Mouse (Mus musculus) forebrain, postnatal 0 days (tissue): Measurements from ENCODE around the gene 1110059E24Rik. TPM values are rescaled to one million over a fixed set of nuclear protein-coding genes. Genes with fewer than 3 reads are reported as not detected.

ENCODE experiments used
- ATAC-seq: fragments of 200-750 bp; cut with Nextera tagmentation; 2 replicates; pipeline ENCODE4 v1.8.0; 2017; ENCODE audit warnings: mild to moderate bottlenecking, moderate library complexity
- DNase-seq: peaks from one replicate; pipeline ENCODE4 v3.0.0-alpha.2; 2015
- H3K27ac ChIP-seq: fragments of 300-500 bp; sonication (generic); 2 replicates; pipeline ENCODE4 v1.5.1; 2014; ENCODE audit warnings: low read depth, mild to moderate bottlenecking, antibody characterized with exemption, low read length, moderate library complexity, mixed read lengths
- H3K27me3 ChIP-seq: fragments of 300-500 bp; sonication (generic); 2 replicates; pipeline ENCODE4 v1.6.1; 2014; ENCODE audit warnings: mild to moderate bottlenecking, low read length, mixed read lengths; ENCODE audit not compliant: insufficient read depth
- H3K36me3 ChIP-seq: fragments of 300-500 bp; sonication (generic); 2 replicates; pipeline ENCODE4 v1.6.1; 2014; ENCODE audit warnings: mild to moderate bottlenecking, moderate library complexity; ENCODE audit not compliant: insufficient read depth
- H3K4me1 ChIP-seq: fragments of 300-500 bp; sonication (generic); 2 replicates; pipeline ENCODE4 v1.6.1; 2014; ENCODE audit warnings: antibody characterized with exemption; ENCODE audit not compliant: insufficient read depth
- H3K4me2 ChIP-seq: fragments of 300-500 bp; sonication (generic); 2 replicates; pipeline ENCODE4 v1.6.1; 2014; ENCODE audit warnings: low read depth, mild to moderate bottlenecking, moderate library complexity
- H3K4me3 ChIP-seq: fragments of 300-500 bp; sonication (generic); 2 replicates; pipeline ENCODE4 v1.5.1; 2014; ENCODE audit warnings: low read depth, low read length, mixed read lengths
- H3K9ac ChIP-seq: fragments of 300-500 bp; sonication (generic); 2 replicates; pipeline ENCODE4 v1.6.1; 2014; ENCODE audit warnings: mild to moderate bottlenecking
- H3K9me3 ChIP-seq: fragments of 300-500 bp; sonication (generic); 2 replicates; pipeline ENCODE4 v1.6.1; 2016; ENCODE audit warnings: low read length
- CTCF ChIP-seq: sonication (generic); IDR thresholded peaks from 2 replicates; pipeline ENCODE4 v1.5.1; 2016; ENCODE audit warnings: antibody characterized with exemption, control low read depth, low read depth
- WGBS: fragments of 180-500 bp; shearing (Covaris S2); extraction: QIAGEN DNeasy Blood & Tissue Kit; methylation state at CpG from one replicate; pipeline ENCODE4 v1.1.7; 2014; 5-methylcytosine and 5-hydroxymethylcytosine counted together
- polyA plus RNA-seq: library from polyadenylated mRNA; unstranded; fragments of >200 nt; fragmentation: Nextera tagmentation; extraction: Ambion mirVana; gene quantifications from 2 replicates; pipeline ENCODE4 v1.2.1, GENCODE M21; 2015
- total RNA-seq: library from RNA; depleted of rRNA; stranded (reverse); fragments of >200 nt; gene quantifications from 2 replicates; pipeline ENCODE4 v1.2.3, GENCODE M21; 2014

The 1110059E24Rik gene
- total and polyA plus RNA-seq, 2 experiments from 2014 or later: 45.8 to 56.9 TPM

DNA sequence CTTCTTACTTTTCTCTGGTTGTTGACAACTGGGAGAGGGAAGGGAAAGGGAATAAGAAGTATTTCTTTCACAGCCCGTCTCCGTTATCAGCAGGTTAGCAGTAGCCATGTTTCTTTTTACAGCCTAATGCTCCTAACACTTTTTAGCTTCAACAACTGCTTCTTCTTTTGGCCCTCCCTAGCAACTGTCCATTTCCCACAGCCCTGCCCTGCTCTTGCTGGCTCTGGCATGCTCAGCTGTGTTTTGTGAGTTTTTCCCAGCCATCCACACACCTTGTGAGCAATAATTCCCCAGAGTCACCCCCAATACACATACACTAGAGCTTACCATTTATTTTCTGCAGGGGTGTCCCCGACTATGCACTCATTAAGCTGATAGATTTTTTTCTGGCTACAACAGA lies 75.3 kb downstream of the 1110059E24Rik start:
- DNase-seq: no peak
- WGBS: 53% methylated on average over 3 of the region's 3 CpGs
- no peaks in the 10 kb centered on the region for H3K36me3 ChIP-seq

DNA sequence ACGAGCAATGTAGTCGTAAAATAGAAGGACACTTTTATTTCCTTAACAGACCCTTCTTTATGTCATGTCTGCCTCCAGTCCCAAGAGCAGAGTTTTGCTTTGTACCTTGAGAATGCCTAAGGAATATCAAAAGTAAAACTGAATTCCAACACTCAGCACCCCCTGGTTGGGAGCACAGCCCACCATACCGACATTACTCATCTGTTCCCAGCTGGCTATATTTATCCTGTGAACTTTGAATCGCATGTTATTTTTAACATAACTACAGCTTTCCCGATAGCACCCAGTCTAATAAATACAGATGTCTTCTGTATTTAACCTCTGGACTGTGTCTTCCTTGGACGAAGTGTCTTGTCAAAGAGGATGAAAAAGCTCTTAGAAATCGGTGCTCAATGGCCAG lies 80.8 kb downstream of the 1110059E24Rik start:
- Histone ChIP-seq H3K9ac (no peak overlapping the region), H3K36me3 (no peaks in the 10 kb centered on the region), H3K9me3 (no peaks in the 10 kb centered on the region), H3K4me2 (no peak overlapping the region), H3K4me1 (no peaks in the 10 kb centered on the region), H3K27ac (no peak overlapping the region), H3K27me3 (no peaks in the 10 kb centered on the region), H3K4me3 (no peak overlapping the region)
- DNase-seq (no peak), ATAC-seq (no peak)
- no peak for TF ChIP-seq CTCF
- WGBS: 76% methylated on average over 7 of the region's 7 CpGs

More for the DNA sequence above, 75.3 kb downstream of the 1110059E24Rik start:
- Histone ChIP-seq H3K4me2 (no peak overlapping the region), H3K27me3 (no peaks in the 10 kb centered on the region), H3K4me3 (no peak overlapping the region), H3K4me1 (no peaks in the 10 kb centered on the region), H3K9me3 (no peaks in the 10 kb centered on the region), H3K27ac (no peak overlapping the region), H3K9ac (no peak overlapping the region)
- no peak for ATAC-seq
- TF ChIP-seq CTCF: no peak

DNA sequence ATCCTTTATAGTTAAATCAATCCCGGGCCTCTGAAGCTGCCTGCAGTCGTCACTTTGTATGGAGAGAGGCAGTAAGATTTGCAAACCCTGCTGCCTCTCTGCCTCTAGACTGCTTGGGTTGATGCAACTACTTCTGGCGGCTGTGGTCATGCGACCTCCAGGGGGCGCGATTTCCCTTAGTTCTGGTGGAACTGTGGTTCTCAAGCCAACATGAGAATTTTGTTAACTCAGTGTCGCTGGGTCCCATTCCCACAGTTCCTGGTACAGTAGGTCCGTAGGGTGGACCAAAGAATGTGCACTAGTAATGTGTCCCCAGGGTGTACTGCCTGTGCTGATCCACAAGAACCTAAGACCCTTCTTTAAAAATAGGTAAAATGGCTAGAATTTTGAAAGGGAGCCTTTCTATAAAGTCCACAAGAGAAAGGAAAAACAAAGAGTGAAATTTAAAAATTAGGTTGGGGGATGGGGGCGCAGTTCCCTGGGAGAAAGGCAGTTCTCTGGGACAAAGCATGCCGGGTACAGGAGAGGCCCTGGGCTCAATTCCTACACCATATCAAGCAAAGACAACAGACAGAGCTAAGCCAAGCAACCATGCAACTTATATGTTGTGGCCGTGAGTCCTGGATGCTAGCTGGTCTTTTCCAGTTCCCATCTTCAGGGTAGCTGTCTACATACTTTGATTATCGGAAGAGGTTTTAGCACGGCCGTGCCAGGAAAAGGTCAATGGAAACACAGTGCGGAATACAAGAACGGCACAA lies 81.4 kb downstream of the 1110059E24Rik start:
- Histone ChIP-seq H3K9ac (no peak overlapping the region), H3K36me3 (no peaks in the 10 kb centered on the region), H3K4me3 (no peak overlapping the region), H3K27ac (no peak overlapping the region), H3K4me1 (no peaks in the 10 kb centered on the region), H3K27me3 (no peaks in the 10 kb centered on the region), H3K4me2 (no peak overlapping the region), H3K9me3 (no peaks in the 10 kb centered on the region)
- DNase-seq (peak; percentile 83), ATAC-seq (peak; percentile 77)
- 47% methylated on average over 16 of the region's 16 CpGs for WGBS
- TF ChIP-seq CTCF: peak; percentile 81

DNA sequence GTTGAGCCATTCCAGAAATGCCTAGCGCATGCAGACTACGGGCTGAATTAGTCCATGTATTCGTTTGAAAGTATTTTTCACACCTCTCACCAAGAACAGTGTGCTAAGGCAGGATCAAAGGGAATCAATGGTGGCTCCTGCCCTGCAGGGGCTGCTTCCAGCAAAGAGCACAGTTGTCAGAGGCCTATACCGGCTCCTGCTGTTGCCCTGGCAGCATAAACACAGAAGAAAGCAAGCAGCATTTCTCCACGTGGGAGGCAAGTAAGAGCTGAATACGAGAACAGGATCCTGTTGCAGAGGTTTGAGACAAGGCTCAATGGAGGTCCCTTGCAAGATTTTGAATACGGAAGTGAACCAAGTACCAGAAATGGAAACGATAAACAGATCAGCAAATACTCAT lies 82.0 kb downstream of the 1110059E24Rik start:
- H3K4me3 ChIP-seq: no peak overlapping the region
- no peak overlapping the region for H3K9ac ChIP-seq
- no peaks in the 10 kb centered on the region for H3K9me3 ChIP-seq
- no peaks in the 10 kb centered on the region for H3K36me3 ChIP-seq
- H3K4me1 ChIP-seq: no peaks in the 10 kb centered on the region
- no peak overlapping the region for H3K27ac ChIP-seq
- 44% methylated on average over 8 of the region's 8 CpGs for WGBS
- no peak overlapping the region for H3K4me2 ChIP-seq
- ATAC-seq (peak; percentile 56), DNase-seq (peak; percentile 28)
- TF ChIP-seq CTCF: no peak
- no peaks in the 10 kb centered on the region for H3K27me3 ChIP-seq

DNA sequence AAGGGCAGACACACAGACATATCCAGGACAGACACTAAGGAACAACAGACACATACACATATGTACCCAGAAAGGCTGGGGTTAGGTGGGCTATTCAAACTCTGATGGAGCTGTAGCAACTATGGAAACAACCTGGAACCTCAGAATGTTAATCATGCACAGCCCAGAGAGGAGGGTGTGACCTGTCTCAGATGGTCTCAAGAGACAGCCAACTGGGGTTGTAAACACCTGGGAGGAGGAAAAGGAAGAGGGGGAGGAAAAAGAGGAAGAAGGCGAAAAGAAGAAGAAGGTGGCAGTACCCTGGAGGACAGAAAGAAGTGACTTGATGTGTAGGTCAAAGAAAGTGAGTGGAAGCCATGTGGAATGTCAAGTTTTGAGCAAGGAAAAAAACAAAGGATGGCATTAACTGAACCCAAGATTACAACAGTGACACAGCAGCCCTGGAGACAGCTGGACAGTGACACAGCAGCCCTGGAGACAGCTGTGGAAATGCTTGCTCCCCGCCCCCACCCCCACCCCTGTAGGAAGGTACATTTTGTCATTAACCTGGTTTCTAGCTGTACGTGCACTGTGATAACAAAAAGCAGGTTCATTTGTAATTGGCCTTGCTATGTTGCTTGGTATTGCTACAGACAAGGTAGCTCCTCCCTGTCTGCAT lies 84.1 kb downstream of the 1110059E24Rik start:
- H3K27ac ChIP-seq: no peak overlapping the region
- H3K4me1 ChIP-seq: no peaks in the 10 kb centered on the region
- H3K9me3 ChIP-seq: no peaks in the 10 kb centered on the region
- no peaks in the 10 kb centered on the region for H3K36me3 ChIP-seq
- H3K27me3 ChIP-seq: no peaks in the 10 kb centered on the region
- ATAC-seq (no peak), DNase-seq (no peak)
- TF ChIP-seq CTCF: no peak
- no peak overlapping the region for H3K4me2 ChIP-seq
- 87% methylated on average over 3 of the region's 3 CpGs for WGBS
- H3K9ac ChIP-seq: no peak overlapping the region
- no peak overlapping the region for H3K4me3 ChIP-seq

DNA sequence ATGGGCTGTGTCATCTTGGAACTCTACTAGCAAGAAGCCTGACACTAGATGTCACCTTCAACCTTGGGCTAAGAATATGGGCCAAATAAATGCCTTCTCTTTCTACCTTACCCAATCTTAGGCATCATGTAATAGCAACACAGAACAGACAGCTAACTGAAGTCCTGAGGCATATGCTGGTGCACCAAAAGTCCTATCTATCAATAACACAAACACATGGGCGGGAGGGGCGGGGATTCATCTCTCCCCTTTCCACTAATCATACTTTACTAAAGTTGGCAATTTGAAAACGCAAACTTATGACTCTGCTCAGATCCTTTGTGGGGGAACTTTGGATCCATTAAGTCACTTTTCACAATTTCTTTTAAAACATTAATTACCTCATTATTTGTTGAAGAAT lies 84.8 kb downstream of the 1110059E24Rik start:
- Histone ChIP-seq H3K36me3 (no peaks in the 10 kb centered on the region), H3K27me3 (no peaks in the 10 kb centered on the region), H3K9me3 (no peaks in the 10 kb centered on the region), H3K4me1 (no peaks in the 10 kb centered on the region), H3K27ac (no peak overlapping the region), H3K4me3 (no peak overlapping the region), H3K4me2 (no peak overlapping the region), H3K9ac (no peak overlapping the region)
- WGBS: 86% methylated on average over 3 of the region's 3 CpGs
- TF ChIP-seq CTCF: no peak
- no peak for DNase-seq
- no peak for ATAC-seq

DNA sequence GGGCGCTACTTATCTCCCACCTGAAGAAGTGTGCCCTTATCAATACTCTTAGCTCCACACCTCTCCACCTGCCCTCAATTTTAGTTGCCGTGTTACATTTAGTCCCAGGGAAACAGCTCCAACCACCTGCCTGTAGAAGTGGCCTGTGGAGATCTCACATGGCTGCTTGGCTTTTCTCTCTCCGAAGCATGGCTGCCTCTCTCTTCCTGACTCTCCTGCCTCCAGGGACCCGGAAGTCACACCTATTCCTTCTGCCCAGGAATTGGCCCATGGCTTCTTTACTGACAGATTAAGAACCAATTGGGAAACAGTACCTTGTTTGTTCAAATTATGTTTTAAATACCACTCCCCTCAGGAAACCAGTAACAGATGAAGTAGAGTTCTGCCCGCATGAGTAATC lies 86.3 kb downstream of the 1110059E24Rik start:
- 89% methylated on average over 5 of the region's 5 CpGs for WGBS
- H3K4me3 ChIP-seq: no peak overlapping the region
- H3K4me2 ChIP-seq: no peak overlapping the region
- no peak overlapping the region for H3K27ac ChIP-seq
- H3K9me3 ChIP-seq: no peaks in the 10 kb centered on the region
- no peak for TF ChIP-seq CTCF
- H3K36me3 ChIP-seq: no peaks in the 10 kb centered on the region
- ATAC-seq: no peak
- H3K27me3 ChIP-seq: no peaks in the 10 kb centered on the region
- no peaks in the 10 kb centered on the region for H3K4me1 ChIP-seq
- no peak overlapping the region for H3K9ac ChIP-seq
- DNase-seq: no peak
